Mouse (Mus musculus) G1E-ER4 (cell line): ENCODE results near the gene Vmn1r192. TPM values are rescaled to one million over a fixed set of nuclear protein-coding genes. Genes with fewer than 3 reads are reported as not detected.
"Not testable (repeated sequence)": the region's sequence is repeated elsewhere in the genome, so short reads cannot be mapped to it uniquely, and the experiment has no call there.

Experiments used
- GATA1 ChIP-seq: IDR thresholded peaks from one replicate; pipeline ENCODE4 v1.8.0; 2012; ENCODE audit warnings: low read length, inconsistent platforms
- polyA plus RNA-seq: library from polyadenylated mRNA; stranded (reverse); fragments of >175 nt; gene quantifications from 2 replicates; pipeline ENCODE4 v1.2.3, GENCODE M21; 2012

Gene Vmn1r192
- polyA plus RNA-seq, result not detected in 2 replicates

DNA sequence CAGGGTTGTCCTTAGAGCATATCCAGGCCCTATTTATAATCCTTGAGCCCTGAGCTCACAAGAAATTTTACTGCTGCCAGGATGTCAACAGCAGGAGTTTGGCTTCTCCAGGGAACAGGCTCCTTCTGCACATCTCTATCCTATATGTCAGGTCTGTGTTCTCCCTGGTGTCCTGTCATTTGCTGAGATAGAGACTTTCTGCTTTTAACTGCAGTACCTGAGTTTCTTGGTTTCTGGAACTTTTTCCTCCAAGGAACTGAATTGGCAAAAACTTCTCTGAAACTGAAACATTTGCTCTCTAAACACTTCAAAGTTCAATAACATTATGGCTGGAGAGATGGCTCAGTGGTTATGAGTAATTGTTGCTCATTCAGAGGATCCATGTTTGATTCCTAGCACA lies at the start of gene Vmn1r192:
TSS of gene Vmn1r192 (minus strand) at position 101 of the 400 bp plus-strand sequence.
- TF ChIP-seq GATA1, result no peak

DNA sequence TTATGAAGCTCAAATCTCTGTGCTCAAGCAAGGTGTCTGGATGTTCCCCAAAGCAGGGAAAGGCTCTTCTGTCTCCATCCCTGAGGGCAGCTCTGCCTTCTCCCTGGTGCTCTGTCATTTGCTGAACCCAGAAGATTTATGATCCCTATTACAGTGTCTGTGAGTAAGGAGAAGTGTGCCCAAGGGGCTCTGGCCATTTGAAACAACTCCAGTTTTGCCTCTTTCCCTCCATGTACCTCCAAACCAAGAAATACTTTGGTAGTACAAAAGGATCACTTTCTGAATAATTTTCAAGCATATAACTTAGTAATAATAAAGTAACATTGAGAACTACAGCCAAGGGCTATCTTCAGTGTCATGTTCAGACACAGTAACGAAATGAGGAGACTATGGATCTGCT lies 32.1 kb upstream of the Vmn1r192 start, which contains the start of gene Vmn1r193:
TSS of gene Vmn1r193 (minus strand) at position 101 of the 400 bp plus-strand sequence.
- TF ChIP-seq GATA1, result not testable (repeated sequence)

DNA sequence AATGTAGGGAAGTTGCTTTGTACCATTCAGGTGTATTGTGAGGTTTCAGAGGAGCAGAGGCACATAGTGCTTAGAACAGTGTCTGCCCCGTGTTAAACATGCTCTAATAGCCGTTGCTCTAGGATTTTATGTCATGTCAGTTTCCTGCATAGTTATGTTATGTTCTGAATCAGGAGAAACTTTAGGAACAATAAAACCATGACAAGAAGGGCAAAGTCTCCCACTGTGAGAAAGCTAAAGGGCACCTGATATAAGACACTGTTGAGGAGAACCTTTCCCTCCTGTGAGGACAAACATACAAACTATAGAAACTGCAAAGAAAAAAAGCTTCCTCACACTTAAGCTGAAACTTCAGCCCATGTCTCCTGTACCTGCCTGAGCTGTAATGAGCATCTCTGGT lies 556 bp downstream of the Vmn1r192 start:
- TF ChIP-seq GATA1, result no peak

DNA sequence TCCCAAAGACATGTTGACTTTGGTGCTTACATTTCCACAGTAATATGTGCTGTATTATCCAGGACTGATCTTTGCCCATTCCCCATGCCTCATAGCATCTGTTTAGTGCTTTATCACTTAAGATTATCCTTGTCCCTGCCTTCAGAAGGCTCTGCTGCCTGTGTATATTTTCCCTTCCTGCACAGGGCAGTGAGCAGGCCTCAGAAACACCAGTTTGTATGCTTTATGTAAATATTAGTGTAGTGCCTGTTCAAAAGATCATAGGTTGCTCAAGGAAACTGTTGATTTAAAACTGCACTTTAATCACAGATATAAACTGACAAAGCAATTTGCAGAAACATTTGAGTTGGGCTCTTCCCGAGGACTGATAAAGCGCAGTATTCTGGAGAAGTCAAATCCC lies 1.6 kb downstream of the Vmn1r192 start:
- TF ChIP-seq GATA1, result no peak

DNA sequence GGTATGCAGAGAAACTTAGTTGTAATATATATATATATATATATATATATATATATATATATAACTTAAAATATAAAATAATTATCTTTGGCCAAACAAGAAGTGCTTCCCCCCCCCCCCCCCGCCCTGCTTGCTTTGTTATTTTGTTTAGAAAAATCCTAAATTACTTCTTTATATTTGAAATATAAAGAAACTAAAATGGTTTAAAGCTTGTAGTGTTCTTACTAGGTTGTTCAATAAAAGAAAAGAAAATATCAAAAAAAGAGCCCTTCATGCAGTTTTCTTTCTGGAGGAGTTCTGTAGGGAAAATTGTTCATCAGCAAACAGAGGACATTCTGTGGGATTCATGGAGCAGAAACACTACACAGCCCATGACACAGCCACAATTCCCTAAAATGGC lies 7.1 kb downstream of the Vmn1r192 start, which contains the start of gene Vmn1r191:
TSS of gene Vmn1r191 (minus strand) at position 101 of the 400 bp plus-strand sequence.
- TF ChIP-seq GATA1, result no peak

DNA sequence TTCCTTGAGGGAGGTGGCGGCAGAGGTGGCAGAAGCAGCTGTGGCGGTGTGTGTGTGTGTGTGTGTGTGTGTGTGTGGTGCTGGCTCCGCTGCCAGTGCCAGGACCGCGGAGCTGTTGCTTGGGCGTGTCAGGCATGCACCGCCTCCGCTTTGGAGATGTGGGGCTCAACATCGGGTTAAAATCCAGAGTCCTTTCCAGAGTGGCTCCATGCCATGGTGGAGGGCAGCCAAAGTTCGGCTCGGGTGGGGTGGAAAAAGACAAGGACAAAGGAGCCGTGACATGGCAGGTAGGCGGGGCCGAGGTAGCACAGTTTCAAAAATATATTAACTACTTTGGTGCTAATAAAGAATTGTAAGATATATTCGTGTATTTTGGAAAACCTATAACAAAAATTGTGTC lies 22.5 kb downstream of the Vmn1r192 start:
- TF ChIP-seq GATA1, result no peak

Other genes with a start within 250 kb of the Vmn1r192 start
- 0.03 and 0.06 TPM in 2 replicates for gene Zfp184, start 246.0 kb downstream of the Vmn1r192 start, polyA plus RNA-seq
- not detected in 2 replicates for gene Pom121l2, start 209.9 kb downstream of the Vmn1r192 start, polyA plus RNA-seq
- gene Prss16, start 181.4 kb downstream of the Vmn1r192 start, polyA plus RNA-seq, result 0.49 and 0.73 TPM in 2 replicates
- gene Hist1h2ah, start 155.6 kb downstream of the Vmn1r192 start, polyA plus RNA-seq, result 3,459 and 5,297 TPM in 2 replicates
- gene Hist1h2bk, start 155.3 kb downstream of the Vmn1r192 start, polyA plus RNA-seq, result 15.3 and 22.3 TPM in 2 replicates
- gene Hist1h4i, start 149.8 kb downstream of the Vmn1r192 start, polyA plus RNA-seq, result 14.0 and 14.4 TPM in 2 replicates
- gene Hist1h2ag, start 148.2 kb downstream of the Vmn1r192 start, polyA plus RNA-seq, result 29.1 and 41.5 TPM in 2 replicates
- gene Hist1h2bj, start 147.9 kb downstream of the Vmn1r192 start, polyA plus RNA-seq, result 16.2 and 22.5 TPM in 2 replicates
- not detected in 2 replicates for gene Vmn1r188, start 106.7 kb downstream of the Vmn1r192 start, polyA plus RNA-seq
- not detected in 2 replicates for gene Vmn1r189, start 85.3 kb downstream of the Vmn1r192 start, polyA plus RNA-seq
- gene Vmn1r191, start 7.2 kb downstream of the Vmn1r192 start, polyA plus RNA-seq, result not detected in 2 replicates
- not detected in 2 replicates for gene Vmn1r193, start 32.0 kb upstream of the Vmn1r192 start, polyA plus RNA-seq
- not detected in 2 replicates for gene Vmn1r194, start 53.1 kb upstream of the Vmn1r192 start, polyA plus RNA-seq
- not detected in 2 replicates for gene Vmn1r195, start 79.4 kb upstream of the Vmn1r192 start, polyA plus RNA-seq
- gene Vmn1r196, start 98.8 kb upstream of the Vmn1r192 start, polyA plus RNA-seq, result not detected in 2 replicates
- not detected in 2 replicates for gene Vmn1r197, start 133.4 kb upstream of the Vmn1r192 start, polyA plus RNA-seq
- gene Vmn1r198, start 159.2 kb upstream of the Vmn1r192 start, polyA plus RNA-seq, result not detected in 2 replicates
- not detected in 2 replicates for gene Vmn1r199, start 188.7 kb upstream of the Vmn1r192 start, polyA plus RNA-seq
- gene Vmn1r200, start 199.2 kb upstream of the Vmn1r192 start, polyA plus RNA-seq, result not detected in 2 replicates